Mouse (Mus musculus) ES-Bruce4 (cell line): Measurements from ENCODE around the gene Map2k5.

Experiments used
- CTCF ChIP-seq: IDR thresholded peaks from one replicate; pipeline ENCODE4 v1.8.1; 2011; ENCODE audit warnings: low read depth, low read length
- POLR2A ChIP-seq: IDR thresholded peaks from one replicate; pipeline ENCODE4 v1.8.1; 2011; ENCODE audit warnings: low read length; ENCODE audit not compliant: insufficient read depth

GRCm38 (mm10) chr9:63151072-63151870, 226.4 kb downstream of the Map2k5 start:
- no peak for TF ChIP-seq POLR2A
- no peak for TF ChIP-seq CTCF
